Mouse (Mus musculus) hindbrain, embryonic 14.5 days (tissue): ENCODE measurements around the gene Rnf41. TPM values are rescaled to one million over a fixed set of nuclear protein-coding genes. Genes with fewer than 3 reads are reported as not detected.

Experiments used
- ATAC-seq: fragments of 200-750 bp; cut with Nextera tagmentation; 2 replicates; pipeline ENCODE4 v1.8.0; 2017; ENCODE audit warnings: moderate number of reproducible peaks, mild to moderate bottlenecking, moderate TSS enrichment, moderate library complexity; ENCODE audit not compliant: low FRiP score
- DNase-seq: peaks from one replicate; pipeline ENCODE4 v3.0.0-alpha.2; 2015; ENCODE audit warnings: low spot score
- H3K27ac ChIP-seq: fragments of 300-500 bp; sonication (generic); 2 replicates; pipeline ENCODE4 v1.5.1; 2014; ENCODE audit warnings: mild to moderate bottlenecking, moderate library complexity
- H3K27me3 ChIP-seq: fragments of 300-500 bp; sonication (generic); 2 replicates; pipeline ENCODE4 v1.6.1; 2014; ENCODE audit warnings: mild to moderate bottlenecking, low read length, mixed read lengths; ENCODE audit not compliant: control insufficient read depth, insufficient read depth
- H3K36me3 ChIP-seq: fragments of 300-500 bp; sonication (generic); replicated peaks from 2 replicates; pipeline ENCODE4 v1.6.1; 2014; ENCODE audit not compliant: control insufficient read depth, insufficient read depth
- H3K4me1 ChIP-seq: fragments of 300-500 bp; sonication (generic); replicated peaks from 2 replicates; pipeline ENCODE4 v1.6.1; 2014; ENCODE audit warnings: antibody characterized with exemption, low read length, mixed read lengths; ENCODE audit not compliant: control insufficient read depth, insufficient read depth
- H3K4me2 ChIP-seq: fragments of 300-500 bp; sonication (generic); replicated peaks from 2 replicates; pipeline ENCODE4 v1.6.1; 2014; ENCODE audit warnings: mild to moderate bottlenecking, moderate library complexity
- H3K4me3 ChIP-seq: fragments of 300-500 bp; sonication (generic); replicated peaks from 2 replicates; pipeline ENCODE4 v1.5.1; 2014; ENCODE audit warnings: mild to moderate bottlenecking, low read length
- H3K9ac ChIP-seq: fragments of 300-500 bp; sonication (generic); 2 replicates; pipeline ENCODE4 v1.6.1; 2014
- H3K9me3 ChIP-seq: fragments of 300-500 bp; sonication (generic); 2 replicates; pipeline ENCODE4 v1.6.1; 2016; ENCODE audit warnings: low read length; ENCODE audit not compliant: control insufficient read depth
- WGBS: fragments of 180-500 bp; shearing (Covaris S2); extraction: QIAGEN DNeasy Blood & Tissue Kit; methylation state at CpG from one replicate; pipeline ENCODE4 v1.1.7; 2014; 5-methylcytosine and 5-hydroxymethylcytosine counted together
- polyA plus RNA-seq: library from polyadenylated mRNA; unstranded; fragments of >200 nt; fragmentation: Nextera tagmentation; extraction: Ambion mirVana; gene quantifications from 2 replicates; pipeline ENCODE4 v1.2.1, GENCODE M21; 2014

Rnf41 gene
- polyA plus RNA-seq, 1 experiment from 2014 or later, result 70.9 TPM

DNA sequence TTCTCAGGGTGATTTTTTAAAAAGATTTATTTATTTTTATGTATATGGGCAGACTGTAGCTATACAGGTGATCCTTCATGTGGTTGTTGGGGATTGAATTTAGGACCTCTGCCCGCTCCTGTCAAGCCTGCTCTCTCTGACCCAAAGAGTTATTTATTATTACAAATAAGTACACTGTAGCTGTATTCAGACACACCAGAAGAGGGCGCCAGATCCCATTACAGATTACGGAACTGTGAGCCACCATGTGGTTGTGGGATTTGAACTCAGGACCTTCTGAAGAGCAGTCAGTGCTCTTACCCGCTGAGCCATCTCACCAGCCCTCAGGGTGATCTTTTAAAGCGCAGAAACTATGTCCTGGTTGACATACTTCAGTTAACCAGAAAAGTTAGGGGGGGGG lies 39.3 kb upstream of the Rnf41 start:
- Histone ChIP-seq H3K4me2 (no peak overlapping the region), H3K27ac (no peak overlapping the region), H3K36me3 (no peaks in the 10 kb centered on the region), H3K4me3 (no peak overlapping the region), H3K4me1 (peaks cover 22% of the 10 kb centered on the region), H3K27me3 (no peaks in the 10 kb centered on the region), H3K9ac (no peak overlapping the region), H3K9me3 (no peaks in the 10 kb centered on the region)
- no peak for DNase-seq
- ATAC-seq, result no peak
- 82% methylated on average over 5 of the region's 5 CpGs for WGBS

- peaks cover 18% of the 10 kb centered on the region for H3K4me1 ChIP-seq
- ATAC-seq, result no peak
- H3K4me3 ChIP-seq, result no peak overlapping the region
- H3K4me2 ChIP-seq, result no peak overlapping the region
- DNase-seq, result no peak
- H3K27ac ChIP-seq, result no peak overlapping the region
- no peaks in the 10 kb centered on the region for H3K9me3 ChIP-seq
- peaks cover under 1% of the 10 kb centered on the region; the same call in 1 of the 2 replicates for H3K36me3 ChIP-seq
- WGBS, result 85% methylated on average over 6 of the region's 6 CpGs
- H3K9ac ChIP-seq, result no peak overlapping the region
- no peaks in the 10 kb centered on the region for H3K27me3 ChIP-seq
Measured at GRCm38 (mm10) chr10:128372989-128373748, 38.3 kb upstream of the Rnf41 start.

DNA sequence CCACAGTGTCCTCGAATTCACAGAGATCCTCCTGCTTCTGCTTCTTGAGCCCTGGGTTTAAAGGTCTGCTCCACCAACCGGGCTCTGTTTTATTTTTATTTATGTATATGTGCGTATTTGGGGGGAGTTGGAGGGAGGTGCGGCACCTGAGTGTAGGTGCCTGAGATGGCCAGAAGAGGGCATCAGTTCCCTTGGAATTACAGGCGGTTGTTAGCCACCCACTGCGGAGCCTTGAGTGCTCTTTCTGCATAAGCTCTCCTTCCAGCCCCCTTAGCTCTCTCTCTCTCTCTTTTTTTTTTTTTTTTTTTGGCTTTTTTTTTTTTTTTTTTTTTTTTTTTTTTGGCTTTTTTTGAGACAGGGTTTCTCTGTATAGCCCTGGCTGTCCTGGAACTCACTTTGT lies 37.1 kb upstream of the Rnf41 start:
- Histone ChIP-seq H3K27me3 (no peaks in the 10 kb centered on the region), H3K36me3 (peaks cover 13% of the 10 kb centered on the region), H3K4me1 (peaks cover 28% of the 10 kb centered on the region), H3K4me2 (no peak overlapping the region), H3K4me3 (no peak overlapping the region), H3K9me3 (no peaks in the 10 kb centered on the region), H3K27ac (no peak overlapping the region), H3K9ac (no peak overlapping the region)
- ATAC-seq, result no peak
- 78% methylated on average over 6 of the region's 6 CpGs for WGBS
- DNase-seq, result no peak

DNA sequence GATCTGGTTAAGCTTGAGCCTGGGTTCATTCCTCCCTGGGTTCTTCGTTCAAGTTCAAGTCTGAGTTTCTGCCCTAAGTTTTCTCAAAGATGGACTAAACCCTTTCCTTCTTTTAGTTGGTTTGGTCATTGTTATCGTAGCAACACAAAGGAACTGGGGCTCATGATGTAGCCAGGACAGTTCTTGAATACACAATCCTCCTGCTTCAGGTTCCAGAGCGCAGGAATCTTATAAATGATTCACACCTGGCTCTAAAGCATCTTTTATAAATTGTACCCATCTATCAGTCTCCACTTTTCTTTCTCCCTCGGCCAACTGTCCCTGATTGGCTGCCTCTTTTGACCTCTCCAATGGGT lies 35.4 kb upstream of the Rnf41 start:
- H3K9ac ChIP-seq, result peak overlapping the region; percentile 100
- peaks cover 24% of the 10 kb centered on the region for H3K4me1 ChIP-seq
- no peak for ATAC-seq
- H3K9me3 ChIP-seq, result no peaks in the 10 kb centered on the region
- 38% methylated on average over 4 of the region's 4 CpGs for WGBS
- H3K4me3 ChIP-seq, result peak overlapping the region; percentile 92
- peaks cover 29% of the 10 kb centered on the region for H3K36me3 ChIP-seq
- peak overlapping the region; percentile 95 for H3K27ac ChIP-seq
- DNase-seq, result no peak
- peak overlapping the region; percentile 71 for H3K4me2 ChIP-seq
- no peaks in the 10 kb centered on the region for H3K27me3 ChIP-seq

- Histone ChIP-seq H3K36me3 (peaks cover 34% of the 10 kb centered on the region), H3K27ac (peak within 1 kb of the TSS; percentile 95), H3K9ac (peak within 1 kb of the TSS; percentile 100), H3K4me1 (peaks cover 24% of the 10 kb centered on the region), H3K27me3 (no peaks in the 10 kb centered on the region), H3K4me2 (peak within 1 kb of the TSS; percentile 71), H3K9me3 (no peaks in the 10 kb centered on the region), H3K4me3 (peak within 1 kb of the TSS; percentile 92)
- ATAC-seq, result peak; percentile 90
- peak; percentile 84 for DNase-seq
- whole genome bisulfite sequencing, result under 1% methylated on average over 69 of the region's 73 CpGs
Measured at GRCm38 (mm10) chr10:128376455-128377211, 34.8 kb upstream of the Rnf41 start, which contains the start of gene Ankrd52. Ankrd52 (plus strand) TSS chr10:128377115.

GRCm38 (mm10) chr10:128377222-128377939 lies 34.1 kb upstream of the Rnf41 start:
- no peaks in the 10 kb centered on the region for H3K9me3 ChIP-seq
- H3K36me3 ChIP-seq, result peaks cover 42% of the 10 kb centered on the region
- 0% methylated on average over 23 of the region's 47 CpGs for WGBS
- peak overlapping the region; percentile 71 for H3K4me2 ChIP-seq
- peaks cover 24% of the 10 kb centered on the region for H3K4me1 ChIP-seq
- H3K27ac ChIP-seq, result peak overlapping the region; percentile 95
- peak; percentile 69 for ATAC-seq
- H3K9ac ChIP-seq, result peak overlapping the region; percentile 100
- no peaks in the 10 kb centered on the region for H3K27me3 ChIP-seq
- DNase-seq, result peak; percentile 63
- peak overlapping the region; percentile 92 for H3K4me3 ChIP-seq

- 51% methylated on average over 14 of the region's 14 CpGs for WGBS
- H3K4me3 ChIP-seq, result peak overlapping the region; percentile 92
- no peak for DNase-seq
- H3K9ac ChIP-seq, result peak overlapping the region; percentile 100
- no peaks in the 10 kb centered on the region for H3K9me3 ChIP-seq
- H3K4me1 ChIP-seq, result peaks cover 24% of the 10 kb centered on the region
- no peaks in the 10 kb centered on the region for H3K27me3 ChIP-seq
- H3K36me3 ChIP-seq, result peaks cover 48% of the 10 kb centered on the region
- H3K4me2 ChIP-seq, result peak overlapping the region; percentile 71
- ATAC-seq, result no peak
- H3K27ac ChIP-seq, result peak overlapping the region; percentile 95
Measured at GRCm38 (mm10) chr10:128377940-128378448, 33.5 kb upstream of the Rnf41 start.

GRCm38 (mm10) chr10:128378462-128378861 lies 33.0 kb upstream of the Rnf41 start:
- ATAC-seq (no peak), DNase-seq (no peak)
- H3K4me3 ChIP-seq, result peak overlapping the region; percentile 92
- peak overlapping the region; percentile 71 for H3K4me2 ChIP-seq
- H3K36me3 ChIP-seq, result peaks cover 52% of the 10 kb centered on the region
- WGBS, result 49% methylated on average over 3 of the region's 3 CpGs
- peaks cover 24% of the 10 kb centered on the region for H3K4me1 ChIP-seq
- no peaks in the 10 kb centered on the region for H3K27me3 ChIP-seq
- H3K9me3 ChIP-seq, result no peaks in the 10 kb centered on the region
- peak overlapping the region; percentile 100 for H3K9ac ChIP-seq
- H3K27ac ChIP-seq, result peak overlapping the region; percentile 95

DNA sequence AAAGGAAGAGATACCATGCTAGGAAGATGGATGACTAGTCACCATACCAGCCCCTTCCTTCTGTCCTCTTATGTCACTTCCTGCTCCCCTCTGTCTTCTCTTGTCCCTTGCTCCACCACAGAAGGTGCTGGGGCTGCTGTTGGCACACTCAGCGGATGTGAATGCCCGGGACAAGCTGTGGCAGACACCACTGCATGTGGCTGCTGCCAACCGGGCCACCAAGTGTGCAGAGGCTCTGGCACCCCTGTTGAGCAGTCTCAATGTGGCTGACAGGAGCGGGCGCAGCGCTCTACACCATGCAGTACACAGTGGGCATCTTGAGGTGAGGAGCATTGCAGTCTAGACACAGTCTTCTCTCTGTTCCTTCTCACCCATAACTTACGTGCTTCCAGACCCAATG lies 32.2 kb upstream of the Rnf41 start:
- Histone ChIP-seq H3K27ac (no peak overlapping the region), H3K4me3 (no peak overlapping the region), H3K4me1 (peaks cover 24% of the 10 kb centered on the region), H3K4me2 (no peak overlapping the region), H3K9me3 (no peaks in the 10 kb centered on the region), H3K27me3 (no peaks in the 10 kb centered on the region), H3K9ac (peak overlapping the region; percentile 100; the same call in 1 of the 2 replicates), H3K36me3 (peaks cover 60% of the 10 kb centered on the region)
- 94% methylated on average over 7 of the region's 7 CpGs for WGBS
- DNase-seq, result no peak
- no peak for ATAC-seq
